Mouse (Mus musculus): ENCODE data around the gene Gstt4. TPM values are rescaled to one million over a fixed set of nuclear protein-coding genes. Genes with fewer than 3 reads are reported as not detected.
"Not testable (repeated sequence)": the region's sequence is repeated elsewhere in the genome, so short reads cannot be mapped to it uniquely, and the experiment has no call there.

The Gstt4 gene
- polyA plus RNA-seq, 1 experiment from 2014 or later = not detected

- H3K27me3 ChIP-seq (ENCODE audit: insufficient read depth, poor library complexity, severe bottlenecking) = no peaks in the 10 kb centered on the region
- no peak for DNase-seq (ENCODE audit: low spot score)
Measured at GRCm38 (mm10) chr10:75852539-75853125, 30.3 kb upstream of the Gstt4 start.

DNA sequence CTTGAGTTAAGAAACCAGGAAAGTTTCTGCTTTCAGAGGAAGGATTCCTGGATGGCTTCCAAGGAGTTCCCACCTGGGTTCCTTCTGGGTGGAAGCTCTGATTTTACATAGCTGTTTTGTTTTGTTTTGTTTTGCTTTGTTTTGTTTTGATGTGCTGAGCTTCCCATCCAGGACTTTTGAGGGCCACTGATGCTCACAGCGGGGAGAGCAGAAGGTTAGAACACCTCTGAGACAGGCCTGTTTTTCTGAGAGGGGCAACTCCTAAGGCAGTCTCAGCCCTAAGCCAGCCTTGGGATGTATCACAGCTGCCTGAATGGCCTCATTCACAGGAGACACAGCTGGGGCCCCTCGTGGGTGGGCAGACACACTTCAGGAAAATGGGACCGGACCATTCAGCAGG is 29.3 kb upstream of the Gstt4 start:
- WGBS = 39% methylated on average over 3 of the region's 3 CpGs
- Histone ChIP-seq H3K36me3 (peaks cover 8% of the 10 kb centered on the region; the same call in 1 of the 2 replicates), H3K27me3 (ENCODE audit: insufficient read depth, poor library complexity, severe bottlenecking) (no peaks in the 10 kb centered on the region), H3K4me3 (no peak overlapping the region), H3K27ac (no peak overlapping the region), H3K9me3 (no peaks in the 10 kb centered on the region), H3K4me1 (peaks cover 5% of the 10 kb centered on the region; the same call in 1 of the 2 replicates)
- DNase-seq (ENCODE audit: low spot score) = no peak

More at GRCm38 (mm10) chr10:75852539-75853125, 30.3 kb upstream of the Gstt4 start:
- WGBS = 94% methylated on average over 12 of the region's 12 CpGs
- peaks cover 18% of the 10 kb centered on the region for H3K36me3 ChIP-seq
- no peaks in the 10 kb centered on the region for H3K9me3 ChIP-seq
- H3K4me3 ChIP-seq = no peak overlapping the region
- H3K27ac ChIP-seq = no peak overlapping the region
- peaks cover 13% of the 10 kb centered on the region for H3K4me1 ChIP-seq

DNA sequence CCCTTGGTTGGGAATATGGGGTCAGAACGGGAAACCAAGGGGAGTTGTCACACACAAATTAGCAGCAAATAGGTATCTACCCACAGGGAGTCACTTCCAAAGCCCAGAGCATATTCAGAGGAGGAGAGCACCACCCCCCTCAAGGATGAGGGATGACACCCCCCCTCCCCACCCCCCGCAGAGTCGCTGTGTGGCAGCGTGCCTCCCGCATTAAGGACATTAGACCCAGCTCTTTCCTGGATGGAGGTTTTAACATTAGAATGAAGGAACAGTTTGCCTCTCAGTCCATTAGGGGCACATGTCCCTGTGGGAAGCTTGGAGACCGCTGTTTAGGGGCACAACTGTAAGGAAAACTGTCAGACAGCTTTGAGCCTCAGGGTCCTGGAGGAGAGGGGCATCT is 28.7 kb upstream of the Gstt4 start:
- no peak overlapping the region for H3K27ac ChIP-seq
- H3K27me3 ChIP-seq (ENCODE audit: insufficient read depth, poor library complexity, severe bottlenecking) = no peaks in the 10 kb centered on the region
- H3K4me1 ChIP-seq = peaks cover 5% of the 10 kb centered on the region; the same call in 1 of the 2 replicates
- no peak overlapping the region for H3K4me3 ChIP-seq
- no peaks in the 10 kb centered on the region for H3K9me3 ChIP-seq
- 5% methylated on average over 6 of the region's 6 CpGs for WGBS
- H3K36me3 ChIP-seq = 0 out of 2 replicates have a peak, but pooled peaks cover 2% of the 10 kb centered on the region
- DNase-seq (ENCODE audit: low spot score) = no peak

DNA sequence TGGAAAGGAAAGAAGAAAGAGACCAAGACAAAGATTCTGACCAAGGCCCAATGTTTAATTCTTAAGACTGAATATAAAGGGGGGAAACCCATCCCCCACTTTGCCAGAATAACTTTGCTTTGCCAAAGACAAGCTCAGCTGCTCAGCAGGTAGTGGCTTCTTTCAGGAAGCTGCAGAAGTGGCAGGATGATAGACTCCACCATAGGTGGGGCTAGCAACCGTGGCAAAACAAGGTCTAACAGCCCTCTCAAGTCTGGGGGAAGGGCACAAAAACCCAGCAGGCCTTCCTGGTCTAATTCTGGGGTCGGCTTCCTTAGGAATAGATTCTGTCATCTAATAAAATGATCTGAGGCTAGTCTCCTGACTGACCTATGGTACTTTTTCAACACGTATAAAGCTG is 26.0 kb upstream of the Gstt4 start:
- no peaks in the 10 kb centered on the region for H3K27me3 ChIP-seq (ENCODE audit: insufficient read depth, poor library complexity, severe bottlenecking)
- no peak for DNase-seq (ENCODE audit: low spot score)
- no peaks in the 10 kb centered on the region for H3K36me3 ChIP-seq
- WGBS = 20% methylated on average over 3 of the region's 3 CpGs
- H3K4me1 ChIP-seq = peaks cover 5% of the 10 kb centered on the region; the same call in 1 of the 2 replicates
- no peaks in the 10 kb centered on the region for H3K9me3 ChIP-seq
- H3K4me3 ChIP-seq = no peak overlapping the region
- no peak overlapping the region for H3K27ac ChIP-seq

GRCm38 (mm10) chr10:75845306-75845930 is 23.1 kb upstream of the Gstt4 start:
- peaks cover 10% of the 10 kb centered on the region; the same call in 1 of the 2 replicates for H3K27me3 ChIP-seq (ENCODE audit: insufficient read depth, poor library complexity, severe bottlenecking)
- no peak for DNase-seq (ENCODE audit: low spot score)

GRCm38 (mm10) chr10:75844800-75845199 is 22.5 kb upstream of the Gstt4 start:
- DNase-seq (ENCODE audit: low spot score) = no peak
- Histone ChIP-seq H3K36me3 (no peaks in the 10 kb centered on the region), H3K4me3 (no peak overlapping the region), H3K4me1 (no peaks in the 10 kb centered on the region), H3K27ac (no peak overlapping the region), H3K27me3 (ENCODE audit: insufficient read depth, poor library complexity, severe bottlenecking) (peaks cover 10% of the 10 kb centered on the region; the same call in 1 of the 2 replicates), H3K9me3 (no peaks in the 10 kb centered on the region)
- WGBS = 60% methylated on average over 1 of the region's 1 CpGs

More at GRCm38 (mm10) chr10:75845306-75845930, 23.1 kb upstream of the Gstt4 start:
- Histone ChIP-seq H3K27ac (no peak overlapping the region), H3K36me3 (no peaks in the 10 kb centered on the region), H3K9me3 (no peaks in the 10 kb centered on the region), H3K4me3 (no peak overlapping the region), H3K4me1 (no peaks in the 10 kb centered on the region)
- 66% methylated on average over 6 of the region's 6 CpGs for WGBS

GRCm38 (mm10) chr10:75843898-75844297 is 21.6 kb upstream of the Gstt4 start:
- not testable (repeated sequence) for H3K36me3 ChIP-seq; H3K4me3 ChIP-seq; H3K9me3 ChIP-seq; H3K27ac ChIP-seq; H3K27me3 ChIP-seq (ENCODE audit: insufficient read depth, poor library complexity, severe bottlenecking); H3K4me1 ChIP-seq; DNase-seq (ENCODE audit: low spot score)
- WGBS = 84% methylated on average over 6 of the region's 6 CpGs

GRCm38 (mm10) chr10:75839092-75839491 is 16.7 kb upstream of the Gstt4 start:
- H3K36me3 ChIP-seq = no peaks in the 10 kb centered on the region

GRCm38 (mm10) chr10:75837248-75837759 is 15.0 kb upstream of the Gstt4 start, which contains the start of gene Gstt2:
TSS of gene Gstt2 (minus strand) at chr10:75837424.
- Histone ChIP-seq H3K4me3 (peak within 1 kb of the TSS; percentile 56), H3K27ac (peak within 1 kb of the TSS; percentile 84), H3K4me1 (peaks cover 51% of the 10 kb centered on the region), H3K9me3 (no peaks in the 10 kb centered on the region), H3K36me3 (no peaks in the 10 kb centered on the region), H3K27me3 (ENCODE audit: insufficient read depth, poor library complexity, severe bottlenecking) (peaks cover 24% of the 10 kb centered on the region)
- WGBS = 0% methylated on average over 21 of the region's 21 CpGs
- peak; percentile 99 for DNase-seq (ENCODE audit: low spot score)

More at GRCm38 (mm10) chr10:75839092-75839491, 16.7 kb upstream of the Gstt4 start:
- Histone ChIP-seq H3K4me3 (no peak overlapping the region), H3K27me3 (ENCODE audit: insufficient read depth, poor library complexity, severe bottlenecking) (peaks cover 11% of the 10 kb centered on the region; the same call in 1 of the 2 replicates), H3K9me3 (no peaks in the 10 kb centered on the region), H3K4me1 (peaks cover 43% of the 10 kb centered on the region), H3K27ac (no peak overlapping the region)
- WGBS = 83% methylated on average over 10 of the region's 10 CpGs
- no peak for DNase-seq (ENCODE audit: low spot score)

- Histone ChIP-seq H3K4me1 (peaks cover 51% of the 10 kb centered on the region), H3K4me3 (peak overlapping the region; percentile 62), H3K27ac (peak overlapping the region; percentile 77), H3K9me3 (no peaks in the 10 kb centered on the region), H3K36me3 (no peaks in the 10 kb centered on the region), H3K27me3 (ENCODE audit: insufficient read depth, poor library complexity, severe bottlenecking) (peaks cover 23% of the 10 kb centered on the region)
- WGBS = 24% methylated on average over 7 of the region's 10 CpGs
- DNase-seq (ENCODE audit: low spot score) = no peak
Measured at GRCm38 (mm10) chr10:75835761-75836531, 13.6 kb upstream of the Gstt4 start.

- WGBS = under 1% methylated on average over 10 of the region's 10 CpGs
- H3K4me3 ChIP-seq = peak overlapping the region; percentile 62
- H3K4me1 ChIP-seq = peaks cover 51% of the 10 kb centered on the region
- peak; percentile 85 for DNase-seq (ENCODE audit: low spot score)
- H3K9me3 ChIP-seq = no peaks in the 10 kb centered on the region
- peak overlapping the region; percentile 77 for H3K27ac ChIP-seq
- peaks cover 20% of the 10 kb centered on the region for H3K27me3 ChIP-seq (ENCODE audit: insufficient read depth, poor library complexity, severe bottlenecking)
- H3K36me3 ChIP-seq = no peaks in the 10 kb centered on the region
Measured at GRCm38 (mm10) chr10:75835307-75835706, 13.0 kb upstream of the Gstt4 start.

GRCm38 (mm10) chr10:75834721-75835120 is 12.4 kb upstream of the Gstt4 start:
- Histone ChIP-seq H3K27ac (peak overlapping the region; percentile 83), H3K36me3 (no peaks in the 10 kb centered on the region), H3K27me3 (ENCODE audit: insufficient read depth, poor library complexity, severe bottlenecking) (peaks cover 20% of the 10 kb centered on the region), H3K9me3 (no peaks in the 10 kb centered on the region), H3K4me1 (peaks cover 51% of the 10 kb centered on the region), H3K4me3 (peak overlapping the region; percentile 62)
- no peak for DNase-seq (ENCODE audit: low spot score)
- WGBS = 10% methylated on average over 9 of the region's 9 CpGs
